Mouse (Mus musculus) hematopoietic stem cell, adult 5-6 weeks (primary cell): ENCODE data around the gene Ppp2r5c. TPM values are rescaled to one million over a fixed set of nuclear protein-coding genes. Genes with fewer than 3 reads are reported as not detected.

Experiments
- ATAC-seq, 2 experiments: fragments of 125-278 bp in 1 of 2; replicated peaks in 1 of 2; 2 replicates each; pipeline ENCODE4 v1.8.0; 2016 to 2017; ENCODE audit warnings: inconsistent platforms in 2 of 2, mild to moderate bottlenecking in 2 of 2, moderate number of reproducible peaks in 2 of 2, low read depth in 1 of 2, moderate TSS enrichment in 1 of 2; ENCODE audit not compliant: low FRiP score in 2 of 2, poor library complexity in 2 of 2, severe bottlenecking in 2 of 2, insufficient read depth in 1 of 2, low TSS enrichment in 1 of 2
- total RNA-seq: library from RNA; stranded (forward); fragments of 172-1452, 232-1000 nt; gene quantifications from 2 replicates; pipeline ENCODE4 v1.2.3, GENCODE M21; 2017

The Ppp2r5c gene
- total RNA-seq, 1 experiment from 2014 or later: 248 TPM

GRCm38 (mm10) chr12:110498283-110499224 lies 51.6 kb downstream of the Ppp2r5c start:
- peak; percentile 55 to 58 for ATAC-seq

- ATAC-seq: peak; percentile 61 to 72
These were observed 52.5 kb downstream of the Ppp2r5c start for GRCm38 (mm10) chr12:110499225-110499992.

- no peak for ATAC-seq
These were observed 53.2 kb downstream of the Ppp2r5c start for GRCm38 (mm10) chr12:110500095-110500494.

- ATAC-seq: peak; percentile 75 to 76
These were observed 56.7 kb downstream of the Ppp2r5c start for GRCm38 (mm10) chr12:110503406-110504144.

GRCm38 (mm10) chr12:110504145-110504490 lies 57.2 kb downstream of the Ppp2r5c start:
- no peak for ATAC-seq

- ATAC-seq: no peak
These were observed 57.9 kb downstream of the Ppp2r5c start for GRCm38 (mm10) chr12:110504793-110505192.

GRCm38 (mm10) chr12:110506046-110506445 lies 59.1 kb downstream of the Ppp2r5c start:
- peak; percentile 20 to 33; a peak in 1 of 4 replicates for ATAC-seq

- ATAC-seq: no peak
These were observed 60.9 kb downstream of the Ppp2r5c start for GRCm38 (mm10) chr12:110507714-110508297.

GRCm38 (mm10) chr12:110508680-110509079 lies 61.8 kb downstream of the Ppp2r5c start:
- ATAC-seq: no peak

GRCm38 (mm10) chr12:110510171-110510871 lies 63.4 kb downstream of the Ppp2r5c start:
- no peak for ATAC-seq

- ATAC-seq: no peak
These were observed 64.3 kb downstream of the Ppp2r5c start for GRCm38 (mm10) chr12:110511201-110511600.

- ATAC-seq: no peak
These were observed 65.0 kb downstream of the Ppp2r5c start for GRCm38 (mm10) chr12:110511856-110512433.

GRCm38 (mm10) chr12:110512884-110513283 lies 66.0 kb downstream of the Ppp2r5c start:
- no peak for ATAC-seq

GRCm38 (mm10) chr12:110515676-110516075 lies 68.8 kb downstream of the Ppp2r5c start:
- ATAC-seq: no peak

- no peak for ATAC-seq
These were observed 73.5 kb downstream of the Ppp2r5c start for GRCm38 (mm10) chr12:110520236-110520987.

GRCm38 (mm10) chr12:110523526-110523925 lies 76.6 kb downstream of the Ppp2r5c start:
- ATAC-seq: no peak
